Mouse (Mus musculus): ENCODE measurements around the gene Banf2.

GRCm38 (mm10) chr2:144070479-144070878 lies 37.6 kb downstream of the Banf2 start:
- TF ChIP-seq POLR2A (IDR thresholded peaks at IDR 0.05; ENCODE audit: low read depth, low read length), result no peak
- TF ChIP-seq CTCF (conservative IDR thresholded peaks at IDR 0.05; ENCODE audit: insufficient read depth, insufficient read length, low read depth, low read length), result no peak
